Mouse (Mus musculus) retina, embryonic 14.5 days (tissue): ENCODE measurements around the gene Olfr346.

ENCODE experiments used
- DNase-seq: peaks from one replicate; pipeline ENCODE4 v3.0.0-alpha.2; 2015; ENCODE audit warnings: low spot score

Gene Olfr346

DNA sequence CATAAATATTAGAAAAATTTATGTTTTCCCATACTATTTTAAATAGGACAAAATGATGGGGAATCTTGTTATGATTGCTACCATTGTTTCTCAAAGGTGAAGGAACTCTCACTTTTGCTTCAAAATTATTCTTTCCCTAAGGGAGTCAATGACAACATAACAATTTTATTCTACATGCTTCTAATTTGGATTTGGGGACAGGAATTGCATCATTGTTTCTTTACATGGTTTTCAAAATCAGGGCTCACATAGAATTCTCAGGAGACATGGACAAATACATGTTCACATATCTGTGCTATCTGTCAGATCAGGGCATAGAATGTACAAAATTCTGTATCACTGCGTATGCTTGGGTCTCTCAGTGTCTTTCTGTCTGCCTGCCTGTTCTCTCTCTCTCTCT, at the start of gene Olfr346:
Olfr346 (plus strand) TSS at position 301 of the 400 bp plus-strand sequence.
- no peak for DNase-seq

DNA sequence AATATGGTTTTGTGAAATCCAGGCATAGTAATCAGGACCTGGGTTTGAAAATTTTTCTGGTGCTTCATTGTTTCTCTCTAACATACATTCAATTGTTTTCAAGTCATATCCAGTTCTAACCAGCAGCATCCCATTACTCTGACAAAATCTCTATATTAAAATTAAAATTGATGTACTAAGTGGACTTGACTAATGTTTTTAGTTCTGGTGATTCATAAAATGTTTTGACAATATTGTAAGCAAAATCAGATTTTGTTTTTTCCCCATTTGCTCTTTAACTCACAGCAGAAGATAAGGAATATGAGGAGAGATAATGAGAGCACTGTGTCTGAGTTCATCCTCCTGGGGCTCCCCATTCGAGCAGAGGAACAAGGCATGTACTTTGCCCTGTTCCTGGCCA, 45.8 kb upstream of the Olfr346 start, which contains the start of gene Olfr345:
Olfr345 (plus strand) TSS at position 301 of the 400 bp plus-strand sequence.
- no peak for DNase-seq

DNA sequence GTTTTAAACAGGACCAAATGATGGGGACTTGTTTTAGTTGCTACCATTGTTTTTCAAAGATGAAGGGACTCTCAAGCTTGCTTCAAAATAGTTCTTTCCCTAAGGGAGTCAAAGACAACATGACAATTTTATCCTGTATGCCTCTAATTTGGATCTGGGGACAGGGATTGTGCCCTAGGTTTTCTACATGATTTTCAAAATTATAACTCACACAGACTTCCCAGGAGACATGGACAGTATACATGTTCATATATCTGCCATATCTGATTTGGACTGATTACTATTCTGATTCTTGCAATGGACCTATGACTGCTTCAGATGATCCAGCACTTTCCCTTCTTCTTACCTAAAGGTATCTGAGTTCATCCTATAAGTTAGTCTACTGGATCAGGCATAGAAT, 46.0 kb downstream of the Olfr346 start, which contains the start of gene Olfr347:
Olfr347 (plus strand) TSS at position 301 of the 400 bp plus-strand sequence.
- no peak for DNase-seq

DNA sequence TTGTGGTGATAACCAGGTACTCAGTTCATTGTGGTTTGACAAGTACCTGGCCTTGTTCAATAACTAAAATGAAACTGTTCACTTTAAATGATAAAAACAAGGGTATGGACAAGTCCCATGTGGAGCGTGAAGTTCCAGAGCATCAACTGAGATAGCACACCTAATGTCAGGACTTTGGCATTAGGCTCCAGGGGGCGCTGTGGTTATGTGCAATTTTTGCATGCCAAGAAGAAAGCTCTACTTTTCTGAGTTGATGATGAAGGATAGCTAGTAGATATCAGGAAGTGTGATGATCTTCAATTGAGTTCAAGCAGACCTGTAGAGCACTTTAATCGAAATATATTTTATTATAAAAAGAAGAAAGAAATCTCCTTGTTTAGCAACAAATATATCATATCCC, 50.6 kb downstream of the Olfr346 start:
- DNase-seq: no peak
